Mouse (Mus musculus): ENCODE data around the gene Ncoa6.

GRCm38 (mm10) chr2:155382332-155382700 lies 91.4 kb downstream of the Ncoa6 start:
- TF ChIP-seq POLR2A (IDR thresholded peaks at IDR 0.05; ENCODE audit: control insufficient read depth, low read depth, low read length) = no peak
- no peak for TF ChIP-seq CTCF (IDR thresholded peaks at IDR 0.05; ENCODE audit: control insufficient read depth, insufficient read depth, insufficient replicate concordance, low read depth, low read length)
